Mouse (Mus musculus): ENCODE measurements around the gene Cdx2. TPM values are rescaled to one million over a fixed set of nuclear protein-coding genes. Genes with fewer than 3 reads are reported as not detected.
A peak's percentile ranks its signal among the peaks of the same experiment; 100 is the strongest.

Gene Cdx2
- total and polyA plus RNA-seq, 2 experiments from 2014 or later = not detected

- ATAC-seq (ENCODE audit: low FRiP score) (no peak), DNase-seq (ENCODE audit: low spot score) (no peak)
- peaks cover 89% of the 10 kb centered on the region for H3K27me3 ChIP-seq (ENCODE audit: insufficient read depth, low read length)
- H3K4me1 ChIP-seq (ENCODE audit: insufficient read depth, low read length) = no peaks in the 10 kb centered on the region
- H3K9me3 ChIP-seq (ENCODE audit: low read length) = no peaks in the 10 kb centered on the region
- TF ChIP-seq CTCF (IDR thresholded peaks at IDR 0.05) = no peak
- peak overlapping the region; percentile 22; the same call in 1 of the 2 replicates for H3K4me2 ChIP-seq (ENCODE audit: low read depth, low read length, poor library complexity, severe bottlenecking)
- no peak overlapping the region for H3K27ac ChIP-seq (ENCODE audit: low read depth, low read length)
- peak overlapping the region; percentile 9; the same call in 1 of the 2 replicates for H3K4me3 ChIP-seq (ENCODE audit: low read depth, low read length)
- no peaks in the 10 kb centered on the region for H3K36me3 ChIP-seq (ENCODE audit: insufficient read depth, low read length)
- under 1% methylated on average over 39 of the region's 39 CpGs for WGBS
- H3K9ac ChIP-seq (replicated peaks; ENCODE audit: low read length, poor library complexity, severe bottlenecking) = no peak overlapping the region
These were observed 7.8 kb upstream of the Cdx2 start for GRCm38 (mm10) chr5:147314646-147315431.

- H3K9me3 ChIP-seq (ENCODE audit: low read length) = no peaks in the 10 kb centered on the region
- DNase-seq (ENCODE audit: low spot score) (no peak), ATAC-seq (ENCODE audit: low FRiP score) (no peak)
- H3K4me2 ChIP-seq (ENCODE audit: low read depth, low read length, poor library complexity, severe bottlenecking) = no peak overlapping the region
- no peak overlapping the region for H3K4me3 ChIP-seq (ENCODE audit: low read depth, low read length)
- WGBS = under 1% methylated on average over 27 of the region's 27 CpGs
- H3K36me3 ChIP-seq (ENCODE audit: insufficient read depth, low read length) = no peaks in the 10 kb centered on the region
- H3K27ac ChIP-seq (ENCODE audit: low read depth, low read length) = no peak overlapping the region
- peaks cover 95% of the 10 kb centered on the region for H3K27me3 ChIP-seq (ENCODE audit: insufficient read depth, low read length)
- TF ChIP-seq CTCF (IDR thresholded peaks at IDR 0.05) = no peak
- H3K9ac ChIP-seq (replicated peaks; ENCODE audit: low read length, poor library complexity, severe bottlenecking) = no peak overlapping the region
- no peaks in the 10 kb centered on the region for H3K4me1 ChIP-seq (ENCODE audit: insufficient read depth, low read length)
These were observed 6.0 kb upstream of the Cdx2 start for GRCm38 (mm10) chr5:147312830-147313685.

- Histone ChIP-seq H3K4me2 (ENCODE audit: low read depth, low read length, poor library complexity, severe bottlenecking) (no peak overlapping the region), H3K9ac (replicated peaks; ENCODE audit: low read length, poor library complexity, severe bottlenecking) (no peak overlapping the region), H3K9me3 (ENCODE audit: low read length) (no peaks in the 10 kb centered on the region), H3K4me1 (ENCODE audit: insufficient read depth, low read length) (no peaks in the 10 kb centered on the region), H3K27ac (ENCODE audit: low read depth, low read length) (no peak overlapping the region), H3K4me3 (ENCODE audit: low read depth, low read length) (no peak overlapping the region), H3K27me3 (ENCODE audit: insufficient read depth, low read length) (peaks cover 98% of the 10 kb centered on the region), H3K36me3 (ENCODE audit: insufficient read depth, low read length) (no peaks in the 10 kb centered on the region)
- ATAC-seq (ENCODE audit: low FRiP score) = no peak
- DNase-seq (ENCODE audit: low spot score) = no peak
- TF ChIP-seq CTCF (IDR thresholded peaks at IDR 0.05) = no peak
- WGBS = 14% methylated on average over 2 of the region's 2 CpGs
These were observed 2.7 kb upstream of the Cdx2 start for GRCm38 (mm10) chr5:147309786-147310185.

GRCm38 (mm10) chr5:147308451-147308850 is 1.4 kb upstream of the Cdx2 start:
- Histone ChIP-seq H3K9me3 (ENCODE audit: low read length) (no peaks in the 10 kb centered on the region), H3K4me2 (ENCODE audit: low read depth, low read length, poor library complexity, severe bottlenecking) (no peak overlapping the region), H3K27ac (ENCODE audit: low read depth, low read length) (no peak overlapping the region), H3K9ac (replicated peaks; ENCODE audit: low read length, poor library complexity, severe bottlenecking) (no peak overlapping the region), H3K27me3 (ENCODE audit: insufficient read depth, low read length) (peaks cover 98% of the 10 kb centered on the region), H3K4me3 (ENCODE audit: low read depth, low read length) (no peak overlapping the region), H3K36me3 (ENCODE audit: insufficient read depth, low read length) (no peaks in the 10 kb centered on the region), H3K4me1 (ENCODE audit: insufficient read depth, low read length) (no peaks in the 10 kb centered on the region)
- TF ChIP-seq CTCF (IDR thresholded peaks at IDR 0.05) = no peak
- DNase-seq (ENCODE audit: low spot score) = no peak
- 4% methylated on average over 9 of the region's 9 CpGs for WGBS
- no peak for ATAC-seq (ENCODE audit: low FRiP score)

- DNase-seq (ENCODE audit: low spot score) = no peak
- Histone ChIP-seq H3K9me3 (ENCODE audit: low read length) (no peaks in the 10 kb centered on the region), H3K9ac (replicated peaks; ENCODE audit: low read length, poor library complexity, severe bottlenecking) (no peak overlapping the region), H3K27ac (ENCODE audit: low read depth, low read length) (no peak overlapping the region), H3K27me3 (ENCODE audit: insufficient read depth, low read length) (peaks cover 100% of the 10 kb centered on the region), H3K36me3 (ENCODE audit: insufficient read depth, low read length) (no peaks in the 10 kb centered on the region), H3K4me3 (ENCODE audit: low read depth, low read length) (no peak overlapping the region), H3K4me2 (ENCODE audit: low read depth, low read length, poor library complexity, severe bottlenecking) (no peak overlapping the region), H3K4me1 (ENCODE audit: insufficient read depth, low read length) (no peaks in the 10 kb centered on the region)
- TF ChIP-seq CTCF (IDR thresholded peaks at IDR 0.05) = no peak
- 1% methylated on average over 12 of the region's 12 CpGs for WGBS
- ATAC-seq (ENCODE audit: low FRiP score) = no peak
These were observed 322 bp upstream of the Cdx2 start for GRCm38 (mm10) chr5:147307398-147307785.
